Mouse (Mus musculus): Measurements from ENCODE around the gene Ccdc9b.

GRCm38 (mm10) chr2:118711038-118711494 is 51.4 kb downstream of the Ccdc9b start:
- TF ChIP-seq CTCF (IDR thresholded peaks at IDR 0.05; ENCODE audit: extremely low read depth, insufficient read depth, insufficient read length, insufficient replicate concordance) (no peak), POLR2A (IDR thresholded peaks at IDR 0.05; ENCODE audit: low read depth, low read length) (no peak)

All from spleen, adult 2 months (tissue).